Mouse (Mus musculus) intestine, embryonic 15.5 days (tissue): ENCODE data around the gene Adamts8. TPM values are rescaled to one million over a fixed set of nuclear protein-coding genes. Genes with fewer than 3 reads are reported as not detected.
A peak's percentile ranks its signal among the peaks of the same experiment; 100 is the strongest.

Experiments used
- ATAC-seq: fragments of 200-750 bp; cut with Nextera tagmentation; 2 replicates; pipeline ENCODE4 v1.8.0; 2017; ENCODE audit warnings: moderate TSS enrichment, moderate library complexity
- H3K27ac ChIP-seq: fragments of 300-500 bp; sonication (generic); 2 replicates; pipeline ENCODE4 v1.5.1; 2015; ENCODE audit warnings: mild to moderate bottlenecking, inconsistent platforms
- H3K27me3 ChIP-seq: fragments of 300-500 bp; sonication (generic); replicated peaks from 2 replicates; pipeline ENCODE4 v1.6.1; 2015; ENCODE audit warnings: inconsistent platforms
- H3K36me3 ChIP-seq: fragments of 300-500 bp; sonication (generic); 2 replicates; pipeline ENCODE4 v1.6.1; 2015; ENCODE audit warnings: inconsistent platforms
- H3K4me1 ChIP-seq: fragments of 300-500 bp; sonication (generic); replicated peaks from 2 replicates; pipeline ENCODE4 v1.6.1; 2015; ENCODE audit warnings: inconsistent platforms
- H3K4me2 ChIP-seq: fragments of 300-500 bp; sonication (generic); replicated peaks from 2 replicates; pipeline ENCODE4 v1.6.1; 2015; ENCODE audit warnings: mild to moderate bottlenecking, inconsistent platforms
- H3K4me3 ChIP-seq: fragments of 300-500 bp; sonication (generic); replicated peaks from 2 replicates; pipeline ENCODE4 v1.5.1; 2015; ENCODE audit warnings: inconsistent platforms
- H3K9ac ChIP-seq: fragments of 300-500 bp; sonication (generic); 2 replicates; pipeline ENCODE4 v1.6.1; 2015; ENCODE audit warnings: inconsistent platforms
- H3K9me3 ChIP-seq: fragments of 300-500 bp; sonication (generic); 2 replicates; pipeline ENCODE4 v1.6.1; 2016; ENCODE audit warnings: inconsistent platforms
- WGBS: fragments of 180-500 bp; shearing (Covaris S2); methylation state at CpG from one replicate; pipeline ENCODE4 v1.1.7; 2015; 5-methylcytosine and 5-hydroxymethylcytosine counted together
- polyA plus RNA-seq: library from polyadenylated mRNA; unstranded; fragments of >200 nt; fragmentation: Nextera tagmentation; extraction: Ambion mirVana; gene quantifications from 2 replicates; pipeline ENCODE4 v1.2.1, GENCODE M21; 2015

Adamts8 gene
- polyA plus RNA-seq, 1 experiment from 2014 or later, result 14.0 TPM

GRCm38 (mm10) chr9:30963780-30964179 is 21.4 kb downstream of the Adamts8 start:
- H3K27ac ChIP-seq, result no peak overlapping the region
- H3K27me3 ChIP-seq, result no peaks in the 10 kb centered on the region
- no peak for ATAC-seq
- 90% methylated on average over 4 of the region's 4 CpGs for WGBS
- no peaks in the 10 kb centered on the region for H3K9me3 ChIP-seq
- no peaks in the 10 kb centered on the region for H3K36me3 ChIP-seq
- no peak overlapping the region for H3K4me3 ChIP-seq
- H3K9ac ChIP-seq, result no peak overlapping the region
- peaks cover 9% of the 10 kb centered on the region; the same call in 1 of the 2 replicates for H3K4me1 ChIP-seq
- no peak overlapping the region for H3K4me2 ChIP-seq

- Histone ChIP-seq H3K4me2 (no peak overlapping the region), H3K9me3 (no peaks in the 10 kb centered on the region), H3K4me1 (peaks cover 9% of the 10 kb centered on the region; the same call in 1 of the 2 replicates), H3K36me3 (no peaks in the 10 kb centered on the region), H3K9ac (no peak overlapping the region), H3K4me3 (no peak overlapping the region), H3K27me3 (no peaks in the 10 kb centered on the region), H3K27ac (peak overlapping the region; percentile 54)
- peak; percentile 82 for ATAC-seq
- WGBS, result 45% methylated on average over 10 of the region's 10 CpGs
Observed at GRCm38 (mm10) chr9:30964685-30965084, 22.3 kb downstream of the Adamts8 start.

- WGBS, result 43% methylated on average over 7 of the region's 7 CpGs
- H3K36me3 ChIP-seq, result no peaks in the 10 kb centered on the region
- ATAC-seq, result no peak
- H3K9me3 ChIP-seq, result no peaks in the 10 kb centered on the region
- no peak overlapping the region for H3K27ac ChIP-seq
- H3K4me3 ChIP-seq, result no peak overlapping the region
- no peaks in the 10 kb centered on the region for H3K27me3 ChIP-seq
- peaks cover 12% of the 10 kb centered on the region; the same call in 1 of the 2 replicates for H3K4me1 ChIP-seq
- H3K9ac ChIP-seq, result no peak overlapping the region
- no peak overlapping the region for H3K4me2 ChIP-seq
Observed at GRCm38 (mm10) chr9:30966881-30967280, 24.5 kb downstream of the Adamts8 start.

GRCm38 (mm10) chr9:30968130-30968529 is 25.8 kb downstream of the Adamts8 start:
- Histone ChIP-seq H3K27ac (no peak overlapping the region), H3K4me2 (no peak overlapping the region), H3K9me3 (no peaks in the 10 kb centered on the region), H3K4me3 (no peak overlapping the region), H3K9ac (no peak overlapping the region), H3K27me3 (no peaks in the 10 kb centered on the region), H3K4me1 (peaks cover 15% of the 10 kb centered on the region; the same call in 1 of the 2 replicates), H3K36me3 (no peaks in the 10 kb centered on the region)
- WGBS, result 84% methylated on average over 6 of the region's 6 CpGs
- ATAC-seq, result no peak

- WGBS, result 55% methylated on average over 3 of the region's 3 CpGs
- no peak overlapping the region for H3K9ac ChIP-seq
- H3K4me1 ChIP-seq, result peaks cover 13% of the 10 kb centered on the region; the same call in 1 of the 2 replicates
- H3K36me3 ChIP-seq, result no peaks in the 10 kb centered on the region
- H3K9me3 ChIP-seq, result no peaks in the 10 kb centered on the region
- H3K4me3 ChIP-seq, result no peak overlapping the region
- H3K4me2 ChIP-seq, result no peak overlapping the region
- no peak overlapping the region for H3K27ac ChIP-seq
- H3K27me3 ChIP-seq, result no peaks in the 10 kb centered on the region
- no peak for ATAC-seq
Observed at GRCm38 (mm10) chr9:30970001-30970400, 27.6 kb downstream of the Adamts8 start.

GRCm38 (mm10) chr9:30971967-30972366 is 29.6 kb downstream of the Adamts8 start:
- peaks cover 12% of the 10 kb centered on the region; the same call in 1 of the 2 replicates for H3K4me1 ChIP-seq
- no peak overlapping the region for H3K4me3 ChIP-seq
- no peak for ATAC-seq
- no peak overlapping the region for H3K9ac ChIP-seq
- H3K4me2 ChIP-seq, result no peak overlapping the region
- 47% methylated on average over 4 of the region's 4 CpGs for WGBS
- no peaks in the 10 kb centered on the region for H3K27me3 ChIP-seq
- no peaks in the 10 kb centered on the region for H3K9me3 ChIP-seq
- no peaks in the 10 kb centered on the region for H3K36me3 ChIP-seq
- no peak overlapping the region for H3K27ac ChIP-seq

- H3K4me3 ChIP-seq, result no peak overlapping the region
- no peak overlapping the region for H3K9ac ChIP-seq
- H3K36me3 ChIP-seq, result no peaks in the 10 kb centered on the region
- peak; percentile 89 for ATAC-seq
- 55% methylated on average over 11 of the region's 11 CpGs for WGBS
- no peaks in the 10 kb centered on the region for H3K27me3 ChIP-seq
- peak overlapping the region; percentile 84 for H3K27ac ChIP-seq
- H3K4me2 ChIP-seq, result no peak overlapping the region
- peaks cover 13% of the 10 kb centered on the region; the same call in 1 of the 2 replicates for H3K4me1 ChIP-seq
- no peaks in the 10 kb centered on the region for H3K9me3 ChIP-seq
Observed at GRCm38 (mm10) chr9:30976339-30977023, 34.1 kb downstream of the Adamts8 start.

GRCm38 (mm10) chr9:30980467-30980866 is 38.1 kb downstream of the Adamts8 start:
- Histone ChIP-seq H3K36me3 (no peaks in the 10 kb centered on the region), H3K4me3 (no peak overlapping the region), H3K4me1 (peaks cover 7% of the 10 kb centered on the region; the same call in 1 of the 2 replicates), H3K4me2 (no peak overlapping the region), H3K27me3 (no peaks in the 10 kb centered on the region), H3K9me3 (no peaks in the 10 kb centered on the region), H3K27ac (no peak overlapping the region), H3K9ac (no peak overlapping the region)
- no peak for ATAC-seq
- WGBS, result 49% methylated on average over 2 of the region's 2 CpGs

- WGBS, result 49% methylated on average over 6 of the region's 6 CpGs
- Histone ChIP-seq H3K4me2 (no peak overlapping the region), H3K27ac (0 out of 2 replicates have a peak overlapping the region, but pooled peaks have one; percentile 54), H3K4me1 (0 out of 2 replicates have a peak, but pooled peaks cover 3% of the 10 kb centered on the region), H3K4me3 (no peak overlapping the region), H3K27me3 (no peaks in the 10 kb centered on the region), H3K9me3 (no peaks in the 10 kb centered on the region), H3K36me3 (no peaks in the 10 kb centered on the region), H3K9ac (no peak overlapping the region)
- ATAC-seq, result no peak
Observed at GRCm38 (mm10) chr9:30985782-30986181, 43.4 kb downstream of the Adamts8 start.

- no peak overlapping the region for H3K9ac ChIP-seq
- no peaks in the 10 kb centered on the region for H3K27me3 ChIP-seq
- no peak overlapping the region for H3K4me3 ChIP-seq
- 80% methylated on average over 5 of the region's 5 CpGs for WGBS
- H3K36me3 ChIP-seq, result no peaks in the 10 kb centered on the region
- no peak overlapping the region for H3K4me2 ChIP-seq
- H3K9me3 ChIP-seq, result no peaks in the 10 kb centered on the region
- ATAC-seq, result no peak
- no peak overlapping the region for H3K27ac ChIP-seq
- no peaks in the 10 kb centered on the region for H3K4me1 ChIP-seq
Observed at GRCm38 (mm10) chr9:30993106-30993505, 50.7 kb downstream of the Adamts8 start.

- Histone ChIP-seq H3K4me1 (no peaks in the 10 kb centered on the region), H3K9me3 (no peaks in the 10 kb centered on the region), H3K4me2 (no peak overlapping the region), H3K4me3 (no peak overlapping the region), H3K9ac (no peak overlapping the region), H3K27ac (no peak overlapping the region), H3K36me3 (no peaks in the 10 kb centered on the region), H3K27me3 (no peaks in the 10 kb centered on the region)
- peak; percentile 31; the same call in 1 of the 2 replicates for ATAC-seq
- WGBS, result 70% methylated on average over 12 of the region's 12 CpGs
Observed at GRCm38 (mm10) chr9:30996590-30997562, 54.5 kb downstream of the Adamts8 start.

GRCm38 (mm10) chr9:31000641-31001040 is 58.3 kb downstream of the Adamts8 start:
- no peaks in the 10 kb centered on the region for H3K9me3 ChIP-seq
- no peak for ATAC-seq
- H3K27me3 ChIP-seq, result no peaks in the 10 kb centered on the region
- H3K4me3 ChIP-seq, result no peak overlapping the region
- H3K27ac ChIP-seq, result no peak overlapping the region
- no peak overlapping the region for H3K4me2 ChIP-seq
- no peaks in the 10 kb centered on the region for H3K36me3 ChIP-seq
- H3K9ac ChIP-seq, result no peak overlapping the region
- no peaks in the 10 kb centered on the region for H3K4me1 ChIP-seq
- WGBS, result 77% methylated on average over 10 of the region's 10 CpGs
